Mouse (Mus musculus) hindbrain, embryonic 14.5 days (tissue): Measurements from ENCODE around the gene Gpx7. TPM values are rescaled to one million over a fixed set of nuclear protein-coding genes. Genes with fewer than 3 reads are reported as not detected.
"Not testable (repeated sequence)": the region's sequence is repeated elsewhere in the genome, so short reads cannot be mapped to it uniquely, and the experiment has no call there.

ENCODE experiments used
- ATAC-seq: fragments of 200-750 bp; cut with Nextera tagmentation; 2 replicates; pipeline ENCODE4 v1.8.0; 2017; ENCODE audit warnings: moderate number of reproducible peaks, mild to moderate bottlenecking, moderate TSS enrichment, moderate library complexity; ENCODE audit not compliant: low FRiP score
- DNase-seq: peaks from one replicate; pipeline ENCODE4 v3.0.0-alpha.2; 2015; ENCODE audit warnings: low spot score
- H3K27ac ChIP-seq: fragments of 300-500 bp; sonication (generic); 2 replicates; pipeline ENCODE4 v1.5.1; 2014; ENCODE audit warnings: mild to moderate bottlenecking, moderate library complexity
- H3K27me3 ChIP-seq: fragments of 300-500 bp; sonication (generic); 2 replicates; pipeline ENCODE4 v1.6.1; 2014; ENCODE audit warnings: mild to moderate bottlenecking, low read length, mixed read lengths; ENCODE audit not compliant: control insufficient read depth, insufficient read depth
- H3K36me3 ChIP-seq: fragments of 300-500 bp; sonication (generic); replicated peaks from 2 replicates; pipeline ENCODE4 v1.6.1; 2014; ENCODE audit not compliant: control insufficient read depth, insufficient read depth
- H3K4me1 ChIP-seq: fragments of 300-500 bp; sonication (generic); replicated peaks from 2 replicates; pipeline ENCODE4 v1.6.1; 2014; ENCODE audit warnings: antibody characterized with exemption, low read length, mixed read lengths; ENCODE audit not compliant: control insufficient read depth, insufficient read depth
- H3K4me2 ChIP-seq: fragments of 300-500 bp; sonication (generic); replicated peaks from 2 replicates; pipeline ENCODE4 v1.6.1; 2014; ENCODE audit warnings: mild to moderate bottlenecking, moderate library complexity
- H3K4me3 ChIP-seq: fragments of 300-500 bp; sonication (generic); replicated peaks from 2 replicates; pipeline ENCODE4 v1.5.1; 2014; ENCODE audit warnings: mild to moderate bottlenecking, low read length
- H3K9ac ChIP-seq: fragments of 300-500 bp; sonication (generic); 2 replicates; pipeline ENCODE4 v1.6.1; 2014
- H3K9me3 ChIP-seq: fragments of 300-500 bp; sonication (generic); 2 replicates; pipeline ENCODE4 v1.6.1; 2016; ENCODE audit warnings: low read length; ENCODE audit not compliant: control insufficient read depth
- WGBS: fragments of 180-500 bp; shearing (Covaris S2); extraction: QIAGEN DNeasy Blood & Tissue Kit; methylation state at CpG from one replicate; pipeline ENCODE4 v1.1.7; 2014; 5-methylcytosine and 5-hydroxymethylcytosine counted together
- polyA plus RNA-seq: library from polyadenylated mRNA; unstranded; fragments of >200 nt; fragmentation: Nextera tagmentation; extraction: Ambion mirVana; gene quantifications from 2 replicates; pipeline ENCODE4 v1.2.1, GENCODE M21; 2014

Gene Gpx7
- polyA plus RNA-seq, 1 experiment from 2014 or later: 34.9 TPM

DNA sequence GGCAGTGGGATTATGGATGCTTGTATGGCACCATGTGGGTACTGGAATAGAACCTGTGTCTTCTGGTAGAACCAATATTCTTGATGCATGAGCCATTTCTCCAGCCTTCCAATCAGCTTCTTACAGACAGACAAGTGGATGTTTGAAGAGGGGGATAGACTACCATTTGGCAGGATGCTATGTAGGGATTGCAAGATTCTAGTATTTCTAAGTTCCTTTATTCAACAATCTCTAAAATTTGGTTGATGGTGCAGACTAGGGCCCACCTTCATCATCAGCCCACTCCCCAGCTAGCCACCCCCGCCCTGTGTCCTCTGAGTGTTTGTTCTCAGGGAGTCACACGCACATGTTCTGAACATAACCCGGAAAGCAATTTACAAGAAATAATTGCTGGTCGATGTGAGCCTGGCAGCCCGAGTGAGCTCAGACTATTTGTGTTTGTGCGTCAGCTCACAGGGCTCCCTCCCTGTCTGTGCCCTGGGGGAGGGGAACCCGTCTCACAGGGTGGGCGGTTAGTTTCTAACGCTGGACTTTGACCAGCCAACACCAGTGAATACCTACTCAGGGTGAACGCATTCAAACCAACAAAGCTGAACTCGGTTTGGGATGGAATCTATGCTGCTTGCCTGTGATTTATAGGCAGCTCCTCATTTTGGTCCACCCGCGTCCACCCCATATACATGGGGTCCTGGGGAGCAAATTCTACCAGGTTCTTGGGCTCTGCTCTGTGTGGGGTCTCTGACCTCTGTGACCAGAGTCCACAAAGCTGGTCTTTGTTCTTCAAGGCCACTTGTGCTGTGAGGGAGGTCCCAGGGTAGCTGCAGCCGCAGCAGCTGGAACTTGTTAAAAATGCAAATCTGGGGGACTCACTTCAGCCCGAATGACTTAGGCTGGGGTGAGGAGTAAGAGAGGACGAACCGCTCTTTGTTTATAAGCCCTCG, 44.2 kb downstream of the Gpx7 start:
- Histone ChIP-seq H3K36me3 (no peaks in the 10 kb centered on the region), H3K4me1 (peaks cover 54% of the 10 kb centered on the region), H3K27me3 (no peaks in the 10 kb centered on the region), H3K9ac (0 out of 2 replicates have a peak overlapping the region, but pooled peaks have one; percentile 20), H3K9me3 (no peaks in the 10 kb centered on the region), H3K4me3 (no peak overlapping the region), H3K27ac (peak overlapping the region; percentile 67), H3K4me2 (peak overlapping the region; percentile 23)
- peak; percentile 36 for DNase-seq
- 4% methylated on average over 18 of the region's 18 CpGs for WGBS
- ATAC-seq: no peak

DNA sequence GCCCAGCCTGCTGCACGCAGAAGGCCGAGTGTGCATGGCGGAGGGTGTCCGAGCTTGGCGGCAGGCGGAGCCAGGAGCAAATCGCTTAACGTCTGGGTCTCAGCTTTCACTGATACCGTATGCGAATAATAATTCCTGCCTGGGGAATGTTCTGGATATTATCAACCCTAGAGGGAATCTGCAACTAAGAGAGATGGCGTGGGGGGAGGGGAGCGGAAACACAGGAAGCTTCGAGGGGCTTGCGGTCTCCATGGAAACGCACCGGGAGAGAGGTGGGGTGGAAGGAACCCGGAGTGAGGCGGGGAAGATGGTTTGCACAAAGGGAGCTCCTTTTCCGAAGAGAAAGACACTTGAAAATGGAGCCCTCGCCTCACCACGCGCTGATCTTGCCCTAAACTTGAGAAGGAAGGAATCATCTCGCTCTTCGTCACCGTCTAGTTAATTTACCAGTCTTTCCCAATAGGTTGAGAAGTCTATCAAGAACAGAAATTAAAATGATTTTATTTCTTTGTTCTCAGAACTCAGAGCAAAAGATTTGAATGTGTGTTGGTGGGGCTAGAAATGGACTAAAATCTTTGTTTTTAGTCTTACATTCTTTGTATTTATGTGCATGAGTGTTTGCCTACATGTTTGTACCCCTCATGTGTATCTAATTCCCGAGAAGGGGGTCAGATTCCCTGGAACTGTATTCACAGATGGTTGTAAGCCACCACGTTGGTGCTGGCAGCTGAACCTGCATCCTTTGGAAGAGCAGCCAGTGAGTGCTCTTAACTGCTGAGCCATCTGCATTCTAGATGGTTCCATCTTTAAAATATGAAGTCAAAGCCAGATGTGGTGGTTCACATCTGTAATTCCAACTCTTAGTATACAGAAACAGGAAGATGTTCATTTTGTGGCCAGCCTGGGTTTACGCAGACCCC, 46.4 kb downstream of the Gpx7 start:
- Histone ChIP-seq H3K36me3 (no peaks in the 10 kb centered on the region), H3K4me1 (peaks cover 54% of the 10 kb centered on the region), H3K9me3 (no peaks in the 10 kb centered on the region), H3K27ac (peak overlapping the region; percentile 97), H3K9ac (peak overlapping the region; percentile 46), H3K27me3 (no peaks in the 10 kb centered on the region), H3K4me2 (peak overlapping the region; percentile 38), H3K4me3 (no peak overlapping the region)
- 4% methylated on average over 28 of the region's 28 CpGs for WGBS
- DNase-seq: peak; percentile 90
- peak; percentile 88 for ATAC-seq

- DNase-seq (no peak), ATAC-seq (no peak)
- Histone ChIP-seq H3K4me3 (no peak overlapping the region), H3K4me1 (peaks cover 50% of the 10 kb centered on the region), H3K9me3 (no peaks in the 10 kb centered on the region), H3K27ac (peak overlapping the region; percentile 97), H3K36me3 (no peaks in the 10 kb centered on the region), H3K4me2 (no peak overlapping the region), H3K27me3 (no peaks in the 10 kb centered on the region), H3K9ac (no peak overlapping the region)
- 15% methylated on average over 4 of the region's 4 CpGs for WGBS
Observed at GRCm38 (mm10) chr4:108358498-108358897, 48.3 kb downstream of the Gpx7 start.

DNA sequence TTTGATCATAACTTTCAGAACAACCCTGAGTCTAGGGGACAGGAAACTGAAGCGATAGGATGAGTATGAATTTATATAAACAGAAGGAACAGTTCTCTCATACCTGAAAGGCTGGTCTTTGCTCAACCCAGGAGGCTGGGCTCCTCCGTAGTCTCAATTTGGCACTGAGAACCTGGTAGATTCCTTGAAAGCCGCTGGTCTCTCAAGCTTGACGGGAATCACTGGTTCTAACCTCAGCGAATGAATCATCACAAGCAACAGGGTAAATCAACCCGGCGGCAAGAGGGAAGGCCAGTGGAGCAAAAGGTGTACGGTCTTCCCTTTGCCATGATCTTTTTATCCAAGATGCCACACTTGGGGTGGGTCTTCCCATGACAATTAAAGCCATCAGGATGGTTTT, 49.3 kb downstream of the Gpx7 start:
- 90% methylated on average over 8 of the region's 8 CpGs for WGBS
- no peak overlapping the region for H3K9ac ChIP-seq
- ATAC-seq: no peak

DNA sequence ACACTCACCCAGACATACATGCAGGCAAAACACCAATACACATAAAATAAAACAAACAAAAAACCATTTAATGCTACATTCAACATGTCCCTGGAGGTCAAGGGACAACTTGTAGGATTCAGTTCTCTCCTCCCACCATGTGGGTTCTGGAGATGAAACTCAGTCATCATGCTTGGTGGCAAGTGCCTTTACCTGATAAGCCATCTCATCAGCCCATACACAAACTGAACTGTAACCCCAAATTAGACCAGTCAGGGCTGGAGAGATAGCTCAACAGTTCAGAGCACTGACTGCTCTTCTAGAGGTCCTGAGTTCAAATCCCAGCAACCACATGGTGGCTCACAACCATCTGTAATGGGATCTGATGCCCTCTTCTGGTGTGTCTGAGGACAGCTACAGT, 53.2 kb downstream of the Gpx7 start:
- not testable (repeated sequence) for H3K27ac ChIP-seq, H3K9me3 ChIP-seq, H3K9ac ChIP-seq, H3K4me2 ChIP-seq, H3K36me3 ChIP-seq, H3K27me3 ChIP-seq, DNase-seq, ATAC-seq, H3K4me3 ChIP-seq
- peaks cover 19% of the 10 kb centered on the region for H3K4me1 ChIP-seq

More for the DNA sequence above, 49.3 kb downstream of the Gpx7 start:
- Histone ChIP-seq H3K36me3 (no peaks in the 10 kb centered on the region), H3K9me3 (no peaks in the 10 kb centered on the region), H3K4me2 (no peak overlapping the region), H3K4me1 (peaks cover 41% of the 10 kb centered on the region), H3K4me3 (no peak overlapping the region), H3K27ac (no peak overlapping the region), H3K27me3 (no peaks in the 10 kb centered on the region)
- DNase-seq: no peak

DNA sequence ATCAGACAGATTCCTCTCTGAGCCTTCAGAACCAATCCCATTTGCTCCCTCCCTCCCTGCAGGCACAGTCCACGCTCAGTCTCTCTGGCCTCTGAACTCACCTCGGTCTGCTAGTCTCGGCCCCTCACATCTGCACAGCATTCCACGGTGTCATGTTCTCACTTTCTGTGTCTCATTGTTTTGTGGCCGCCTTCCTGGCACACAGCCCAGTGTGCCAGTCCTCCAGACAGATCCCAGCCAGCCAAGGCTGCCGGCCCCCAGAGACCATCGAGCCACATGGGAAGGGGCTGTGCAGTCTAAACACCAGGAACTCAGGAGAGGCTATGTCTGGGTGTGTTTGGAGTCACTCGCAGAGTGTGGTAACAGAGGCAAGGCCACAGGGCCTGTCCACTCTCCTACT, 55.9 kb downstream of the Gpx7 start:
- Histone ChIP-seq H3K9me3 (no peaks in the 10 kb centered on the region), H3K27ac (peak overlapping the region; percentile 47), H3K4me1 (peaks cover 13% of the 10 kb centered on the region), H3K9ac (no peak overlapping the region), H3K27me3 (no peaks in the 10 kb centered on the region), H3K4me2 (no peak overlapping the region), H3K36me3 (no peaks in the 10 kb centered on the region), H3K4me3 (no peak overlapping the region)
- 12% methylated on average over 8 of the region's 8 CpGs for WGBS
- DNase-seq (no peak), ATAC-seq (peak; percentile 64; the same call in 1 of the 2 replicates)

Other genes with a start within 250 kb of the Gpx7 start
- gene Echdc2, start 241.5 kb downstream of the Gpx7 start, polyA plus RNA-seq: 8.8 and 11.1 TPM in 2 replicates
- not detected in 2 replicates for gene Zyg11a, start 188.9 kb downstream of the Gpx7 start, polyA plus RNA-seq
- 45.3 and 46.0 TPM in 2 replicates for gene Zyg11b, start 105.9 kb downstream of the Gpx7 start, polyA plus RNA-seq
- gene Coa7, start 78.8 kb downstream of the Gpx7 start, polyA plus RNA-seq: 43.8 and 47.9 TPM in 2 replicates
- 5.5 and 7.6 TPM in 2 replicates for gene Shisal2a, start 23.6 kb downstream of the Gpx7 start, polyA plus RNA-seq
- gene Tut4, start 52.5 kb upstream of the Gpx7 start, polyA plus RNA-seq: 37.7 and 54.8 TPM in 2 replicates
- 77.0 and 79.6 TPM in 2 replicates for gene Prpf38a, start 172.4 kb upstream of the Gpx7 start, polyA plus RNA-seq
- gene Orc1, start 172.5 kb upstream of the Gpx7 start, polyA plus RNA-seq: 1.0 and 2.1 TPM in 2 replicates
- gene Cc2d1b, start 213.0 kb upstream of the Gpx7 start, polyA plus RNA-seq: 15.5 and 17.6 TPM in 2 replicates